Mouse (Mus musculus) T-helper 1 cell (primary cell): ENCODE data around the gene Ank3.

Source experiments
- in situ Hi-C: fragments of 300-600 bp; cut with MboI, MseI; formaldehyde crosslinking; loops from one replicate; pipeline ENCODE4 v1.15.1; 2025; ENCODE audit warnings: high pct_unique_total_duplicates

Ank3 gene

GRCm38 (mm10) chr10:69466586-69466985, 68.0 kb downstream of the Ank3 start:
- in situ Hi-C loops, result no loop called here

GRCm38 (mm10) chr10:69467182-69467581, 68.6 kb downstream of the Ank3 start:
- in situ Hi-C loops, result no loop called here

- in situ Hi-C loops, result no loop called here
These were observed 73.3 kb downstream of the Ank3 start for GRCm38 (mm10) chr10:69471841-69472240.

- in situ Hi-C loops, result no loop called here
These were observed 78.3 kb downstream of the Ank3 start for GRCm38 (mm10) chr10:69476871-69477270.

- in situ Hi-C loops, result no loop called here
These were observed 79.1 kb downstream of the Ank3 start for GRCm38 (mm10) chr10:69477656-69478055.

GRCm38 (mm10) chr10:69478831-69479230, 80.3 kb downstream of the Ank3 start:
- in situ Hi-C loops, result no loop called here

- in situ Hi-C loops, result no loop called here
These were observed 86.7 kb downstream of the Ank3 start for GRCm38 (mm10) chr10:69485191-69485786.

GRCm38 (mm10) chr10:69490182-69490581, 91.6 kb downstream of the Ank3 start:
- in situ Hi-C loops, result no loop called here

- in situ Hi-C loops, result no loop called here
These were observed 93.4 kb downstream of the Ank3 start for GRCm38 (mm10) chr10:69491975-69492374.

- in situ Hi-C loops, result no loop called here
These were observed 98.8 kb downstream of the Ank3 start for GRCm38 (mm10) chr10:69497382-69497781.

- in situ Hi-C loops, result no loop called here
These were observed 101.7 kb downstream of the Ank3 start for GRCm38 (mm10) chr10:69500171-69500860.

GRCm38 (mm10) chr10:69503791-69504190, 105.2 kb downstream of the Ank3 start:
- in situ Hi-C loops, result no loop called here

GRCm38 (mm10) chr10:69507719-69508118, 109.1 kb downstream of the Ank3 start:
- in situ Hi-C loops, result no loop called here

GRCm38 (mm10) chr10:69510392-69510791, 111.8 kb downstream of the Ank3 start:
- in situ Hi-C loops, result no loop called here

GRCm38 (mm10) chr10:69511234-69511633, 112.7 kb downstream of the Ank3 start:
- in situ Hi-C loops, result no loop called here

GRCm38 (mm10) chr10:69521977-69522376, 123.4 kb downstream of the Ank3 start:
- in situ Hi-C loops, result no loop called here

GRCm38 (mm10) chr10:69523202-69523601, 124.6 kb downstream of the Ank3 start:
- in situ Hi-C loops, result no loop called here

GRCm38 (mm10) chr10:69527318-69527717, 128.7 kb downstream of the Ank3 start:
- in situ Hi-C loops, result no loop called here

- in situ Hi-C loops, result no loop called here
These were observed 130.2 kb downstream of the Ank3 start for GRCm38 (mm10) chr10:69528746-69529145.

GRCm38 (mm10) chr10:69530326-69530725, 131.8 kb downstream of the Ank3 start:
- in situ Hi-C loops, result no loop called here

GRCm38 (mm10) chr10:69531569-69531968, 133.0 kb downstream of the Ank3 start:
- in situ Hi-C loops, result no loop called here

GRCm38 (mm10) chr10:69532169-69532730, 133.7 kb downstream of the Ank3 start:
- in situ Hi-C loops, result no loop called here
